Mouse (Mus musculus): ENCODE measurements at regions not wholly inside any gene's neighbourhood (a gene's known extent, or its start where the extent isn't known, plus 50 kb on each side); places are given as distances from the start of the nearest gene placed in this dataset.

- 83% methylated on average over 3 of the region's 3 CpGs for WGBS
- Histone ChIP-seq H3K27me3 (no peaks in the 10 kb centered on the region), H3K9ac (replicated peaks) (no peak overlapping the region), H3K4me2 (replicated peaks) (no peak overlapping the region), H3K27ac (replicated peaks) (no peak overlapping the region), H3K4me3 (no peak overlapping the region), H3K4me1 (no peaks in the 10 kb centered on the region), H3K36me3 (no peaks in the 10 kb centered on the region), H3K9me3 (no peaks in the 10 kb centered on the region)
- no peak for ATAC-seq (replicated peaks)
Measured at GRCm38 (mm10) chrX:68622141-68622540, 56.2 kb upstream of the Fmr1 start.

Data from forebrain, embryonic 15.5 days (tissue).